Mouse (Mus musculus) midbrain, embryonic 14.5 days (tissue): ENCODE data around the gene Tor1a. TPM values are rescaled to one million over a fixed set of nuclear protein-coding genes. Genes with fewer than 3 reads are reported as not detected.

Experiments used
- ATAC-seq: fragments of 200-750 bp; cut with Nextera tagmentation; 2 replicates; pipeline ENCODE4 v1.8.0; 2017; ENCODE audit warnings: moderate number of reproducible peaks, moderate library complexity; ENCODE audit not compliant: low FRiP score, low TSS enrichment
- DNase-seq: peaks from one replicate; pipeline ENCODE4 v3.0.0-alpha.2; 2015
- H3K27ac ChIP-seq: fragments of 300-500 bp; sonication (generic); replicated peaks from 2 replicates; pipeline ENCODE4 v1.5.1; 2014; ENCODE audit warnings: mild to moderate bottlenecking, low read depth, low read length, moderate library complexity
- H3K27me3 ChIP-seq: fragments of 300-500 bp; sonication (generic); 2 replicates; pipeline ENCODE4 v1.6.1; 2014; ENCODE audit warnings: low read length, control low read depth, mixed read lengths; ENCODE audit not compliant: control insufficient read depth, insufficient read depth
- H3K36me3 ChIP-seq: fragments of 300-500 bp; sonication (generic); 2 replicates; pipeline ENCODE4 v1.6.1; 2014; ENCODE audit warnings: low read length, control low read depth; ENCODE audit not compliant: control insufficient read depth, insufficient read depth
- H3K4me1 ChIP-seq: fragments of 300-500 bp; sonication (generic); 2 replicates; pipeline ENCODE4 v1.6.1; 2014; ENCODE audit warnings: mild to moderate bottlenecking, antibody characterized with exemption, low read length, control low read depth; ENCODE audit not compliant: control insufficient read depth, insufficient read depth
- H3K4me2 ChIP-seq: fragments of 300-500 bp; sonication (generic); 2 replicates; pipeline ENCODE4 v1.6.1; 2014; ENCODE audit warnings: mild to moderate bottlenecking, low read length, moderate library complexity
- H3K4me3 ChIP-seq: fragments of 300-500 bp; sonication (generic); replicated peaks from 2 replicates; pipeline ENCODE4 v1.5.1; 2014; ENCODE audit warnings: low read depth, low read length
- H3K9ac ChIP-seq: fragments of 300-500 bp; sonication (generic); replicated peaks from 2 replicates; pipeline ENCODE4 v1.6.1; 2014; ENCODE audit warnings: mild to moderate bottlenecking, low read length, moderate library complexity
- H3K9me3 ChIP-seq: fragments of 300-500 bp; sonication (generic); 2 replicates; pipeline ENCODE4 v1.6.1; 2016; ENCODE audit warnings: low read length, control low read depth, mixed read lengths; ENCODE audit not compliant: control insufficient read depth
- WGBS: fragments of 180-500 bp; shearing (Covaris S2); extraction: QIAGEN DNeasy Blood & Tissue Kit; methylation state at CpG from one replicate; pipeline ENCODE4 v1.1.7; 2014; 5-methylcytosine and 5-hydroxymethylcytosine counted together
- polyA plus RNA-seq: library from polyadenylated mRNA; unstranded; fragments of >200 nt; fragmentation: Nextera tagmentation; extraction: Ambion mirVana; gene quantifications from 2 replicates; pipeline ENCODE4 v1.2.1, GENCODE M21; 2014

The Tor1a gene
- polyA plus RNA-seq, 1 experiment from 2014 or later, result 81.2 TPM

GRCm38 (mm10) chr2:30994853-30995252, 27.1 kb upstream of the Tor1a start:
- H3K27ac ChIP-seq, result no peak overlapping the region
- no peak for ATAC-seq

GRCm38 (mm10) chr2:30990221-30990620, 22.5 kb upstream of the Tor1a start:
- no peak for DNase-seq
- H3K9ac ChIP-seq, result no peak overlapping the region
- no peak overlapping the region for H3K27ac ChIP-seq
- H3K4me1 ChIP-seq, result no peaks in the 10 kb centered on the region
- no peak overlapping the region for H3K4me2 ChIP-seq
- no peak overlapping the region for H3K4me3 ChIP-seq
- WGBS, result 89% methylated on average over 9 of the region's 9 CpGs
- no peaks in the 10 kb centered on the region for H3K27me3 ChIP-seq
- ATAC-seq, result no peak
- no peaks in the 10 kb centered on the region for H3K9me3 ChIP-seq
- H3K36me3 ChIP-seq, result peaks cover 6% of the 10 kb centered on the region; the same call in 1 of the 2 replicates

More at GRCm38 (mm10) chr2:30994853-30995252, 27.1 kb upstream of the Tor1a start:
- Histone ChIP-seq H3K36me3 (peaks cover 7% of the 10 kb centered on the region), H3K4me1 (no peaks in the 10 kb centered on the region), H3K9me3 (no peaks in the 10 kb centered on the region), H3K27me3 (no peaks in the 10 kb centered on the region), H3K4me3 (no peak overlapping the region), H3K4me2 (no peak overlapping the region), H3K9ac (no peak overlapping the region)
- DNase-seq, result no peak
- 96% methylated on average over 4 of the region's 4 CpGs for WGBS

GRCm38 (mm10) chr2:30985111-30986020, 17.6 kb upstream of the Tor1a start:
- H3K36me3 ChIP-seq, result peaks cover 6% of the 10 kb centered on the region
- H3K27me3 ChIP-seq, result no peaks in the 10 kb centered on the region
- H3K9ac ChIP-seq, result no peak overlapping the region
- H3K9me3 ChIP-seq, result no peaks in the 10 kb centered on the region
- ATAC-seq (no peak), DNase-seq (no peak)
- WGBS, result 27% methylated on average over 17 of the region's 17 CpGs
- H3K27ac ChIP-seq, result no peak overlapping the region
- no peak overlapping the region for H3K4me2 ChIP-seq
- H3K4me1 ChIP-seq, result peaks cover 16% of the 10 kb centered on the region; the same call in 1 of the 2 replicates
- no peak overlapping the region for H3K4me3 ChIP-seq

GRCm38 (mm10) chr2:30983024-30983423, 15.3 kb upstream of the Tor1a start:
- DNase-seq (no peak), ATAC-seq (no peak)
- H3K27me3 ChIP-seq, result no peaks in the 10 kb centered on the region
- H3K4me1 ChIP-seq, result peaks cover 16% of the 10 kb centered on the region; the same call in 1 of the 2 replicates
- no peak overlapping the region for H3K9ac ChIP-seq
- no peak overlapping the region for H3K27ac ChIP-seq
- H3K36me3 ChIP-seq, result peaks cover 21% of the 10 kb centered on the region
- H3K4me3 ChIP-seq, result peak overlapping the region; percentile 74
- no peaks in the 10 kb centered on the region for H3K9me3 ChIP-seq
- peak overlapping the region; percentile 80 for H3K4me2 ChIP-seq
- 51% methylated on average over 7 of the region's 7 CpGs for WGBS

GRCm38 (mm10) chr2:30981790-30982513, 14.2 kb upstream of the Tor1a start, which contains the start of the genes BC005624 and Usp20:
Gene BC005624, minus strand, starts transcription at chr2:30982201.
Gene Usp20, plus strand, starts transcription at chr2:30982279.
- Histone ChIP-seq H3K27me3 (no peaks in the 10 kb centered on the region), H3K9me3 (no peaks in the 10 kb centered on the region), H3K36me3 (peaks cover 29% of the 10 kb centered on the region), H3K9ac (peak within 1 kb of the TSS; percentile 68), H3K4me2 (peak within 1 kb of the TSS; percentile 80), H3K27ac (peak within 1 kb of the TSS; percentile 76), H3K4me1 (peaks cover 16% of the 10 kb centered on the region; the same call in 1 of the 2 replicates), H3K4me3 (peak within 1 kb of the TSS; percentile 74)
- WGBS, result under 1% methylated on average over 66 of the region's 66 CpGs
- DNase-seq, result peak; percentile 100
- ATAC-seq, result peak; percentile 98

GRCm38 (mm10) chr2:30966826-30967225, 907 bp downstream of the Tor1a start:
- Histone ChIP-seq H3K27ac (no peak overlapping the region), H3K27me3 (no peaks in the 10 kb centered on the region), H3K9ac (peak overlapping the region; percentile 89), H3K4me1 (peaks cover 10% of the 10 kb centered on the region), H3K4me3 (peak overlapping the region; percentile 98), H3K9me3 (no peaks in the 10 kb centered on the region), H3K4me2 (peak overlapping the region; percentile 91), H3K36me3 (peaks cover 38% of the 10 kb centered on the region)
- WGBS, result 23% methylated on average over 16 of the region's 16 CpGs
- no peak for ATAC-seq
- DNase-seq, result no peak

GRCm38 (mm10) chr2:30965627-30966026, 2.1 kb downstream of the Tor1a start:
- DNase-seq, result no peak

GRCm38 (mm10) chr2:30962570-30963254, 5.0 kb downstream of the Tor1a start:
- Histone ChIP-seq H3K4me3 (no peak overlapping the region), H3K27ac (no peak overlapping the region), H3K9me3 (no peaks in the 10 kb centered on the region), H3K36me3 (peaks cover 76% of the 10 kb centered on the region), H3K4me2 (no peak overlapping the region), H3K9ac (no peak overlapping the region), H3K4me1 (peaks cover 10% of the 10 kb centered on the region), H3K27me3 (no peaks in the 10 kb centered on the region)
- no peak for DNase-seq
- 90% methylated on average over 11 of the region's 11 CpGs for WGBS
- ATAC-seq, result no peak

More at GRCm38 (mm10) chr2:30965627-30966026, 2.1 kb downstream of the Tor1a start:
- WGBS, result 94% methylated on average over 8 of the region's 8 CpGs
- peaks cover 50% of the 10 kb centered on the region for H3K36me3 ChIP-seq
- H3K4me1 ChIP-seq, result peaks cover 10% of the 10 kb centered on the region
- no peak overlapping the region for H3K9ac ChIP-seq
- no peaks in the 10 kb centered on the region for H3K9me3 ChIP-seq
- H3K4me2 ChIP-seq, result no peak overlapping the region; the same call in 1 of the 2 replicates
- H3K4me3 ChIP-seq, result no peak overlapping the region
- no peaks in the 10 kb centered on the region for H3K27me3 ChIP-seq
- ATAC-seq, result no peak
- no peak overlapping the region for H3K27ac ChIP-seq
